Mouse (Mus musculus) gastrocnemius, adult 8-10 months (tissue): ENCODE results near the gene Cct5. TPM values are rescaled to one million over a fixed set of nuclear protein-coding genes. Genes with fewer than 3 reads are reported as not detected.
"Not testable (repeated sequence)": the region's sequence is repeated elsewhere in the genome, so short reads cannot be mapped to it uniquely, and the experiment has no call there.

Source experiments
- DNase-seq, 2 experiments: peaks; one replicate each; pipeline ENCODE4 v3.0.0; 2022; ENCODE audit warnings: low spot score in 2 of 2
- total RNA-seq, 4 experiments: library from RNA; stranded (reverse); gene quantifications; 2 replicates each; pipeline ENCODE4 v1.2.4; 2022

Gene Cct5
- total RNA-seq, 4 experiments from 2014 or later, result 110 to 120 (median 115) TPM

GRCm38 (mm10) chr15:31601279-31601645, 342 bp downstream of the Cct5 start:
- DNase-seq, result no peak

GRCm38 (mm10) chr15:31599834-31600233, 1.8 kb downstream of the Cct5 start:
- DNase-seq, result no peak

- DNase-seq, result no peak
Measured at GRCm38 (mm10) chr15:31595651-31596050, 6.0 kb downstream of the Cct5 start.

- no peak for DNase-seq
Measured at GRCm38 (mm10) chr15:31594260-31594659, 7.3 kb downstream of the Cct5 start.

GRCm38 (mm10) chr15:31592531-31592930, 9.1 kb downstream of the Cct5 start:
- no peak for DNase-seq

- DNase-seq, result no peak
Measured at GRCm38 (mm10) chr15:31590176-31590575, 11.4 kb downstream of the Cct5 start.

GRCm38 (mm10) chr15:31588989-31589640, 12.5 kb downstream of the Cct5 start:
- DNase-seq, result no peak

- no peak for DNase-seq
Measured at GRCm38 (mm10) chr15:31587789-31588188, 13.8 kb downstream of the Cct5 start.

- peak; percentile 80 to 84 for DNase-seq
Measured at GRCm38 (mm10) chr15:31586519-31586918, 15.1 kb downstream of the Cct5 start.

GRCm38 (mm10) chr15:31586088-31586487, 15.5 kb downstream of the Cct5 start:
- DNase-seq, result no peak

- no peak for DNase-seq
Measured at GRCm38 (mm10) chr15:31585238-31585637, 16.4 kb downstream of the Cct5 start.

GRCm38 (mm10) chr15:31583304-31584085, 18.1 kb downstream of the Cct5 start:
- no peak for DNase-seq

- DNase-seq, result not testable (repeated sequence)
Measured at GRCm38 (mm10) chr15:31581086-31581485, 20.5 kb downstream of the Cct5 start.

- DNase-seq, result no peak
Measured at GRCm38 (mm10) chr15:31576076-31576475, 25.5 kb downstream of the Cct5 start.

- no peak for DNase-seq
Measured at GRCm38 (mm10) chr15:31573692-31574091, 27.9 kb downstream of the Cct5 start.

GRCm38 (mm10) chr15:31573287-31573686, 28.3 kb downstream of the Cct5 start:
- no peak for DNase-seq

- DNase-seq, result peak; percentile 13 to 54
Measured at GRCm38 (mm10) chr15:31571906-31572722, 29.5 kb downstream of the Cct5 start.

GRCm38 (mm10) chr15:31570959-31571358, 30.6 kb downstream of the Cct5 start:
- no peak for DNase-seq

GRCm38 (mm10) chr15:31569325-31570022, 32.1 kb downstream of the Cct5 start:
- DNase-seq, result peak; percentile 50 to 70

- peak; percentile 29 to 56 for DNase-seq
Measured at GRCm38 (mm10) chr15:31568581-31568996, 33.0 kb downstream of the Cct5 start.

- DNase-seq, result no peak
Measured at GRCm38 (mm10) chr15:31567431-31567830, 34.2 kb downstream of the Cct5 start.
